Mouse (Mus musculus) E14TG2a.4 (cell line): ENCODE measurements around the gene Kcnd3.

Experiments
- H3K27me3 ChIP-seq: 2 replicates; pipeline ENCODE4 v1.6.1; 2014; ENCODE audit warnings: low read length, control low read depth; ENCODE audit not compliant: insufficient read depth
- H3K36me3 ChIP-seq: 2 replicates; pipeline ENCODE4 v1.6.1; 2014; ENCODE audit warnings: low read length, control low read depth; ENCODE audit not compliant: insufficient read depth
- H3K4me1 ChIP-seq: replicated peaks from 2 replicates; pipeline ENCODE4 v1.6.1; 2014; ENCODE audit warnings: low read depth, low read length, control low read depth
- H3K4me3 ChIP-seq: replicated peaks from 2 replicates; pipeline ENCODE4 v1.5.1; 2014; ENCODE audit warnings: mild to moderate bottlenecking, low read length
- H3K9me3 ChIP-seq: 2 replicates; pipeline ENCODE4 v1.6.1; 2014; ENCODE audit warnings: low read length, control low read depth
- CTCF ChIP-seq: conservative IDR thresholded peaks from 2 replicates; pipeline ENCODE4 v1.5.1; 2014; ENCODE audit warnings: low read length
- NANOG ChIP-seq: IDR thresholded peaks from 2 replicates; pipeline ENCODE4 v1.6.1; 2014; ENCODE audit warnings: borderline replicate concordance, low read length, mixed read lengths
- POU5F1 ChIP-seq: IDR thresholded peaks from 2 replicates; pipeline ENCODE4 v1.6.1; 2014; ENCODE audit warnings: low read length, borderline replicate concordance

Gene Kcnd3

DNA sequence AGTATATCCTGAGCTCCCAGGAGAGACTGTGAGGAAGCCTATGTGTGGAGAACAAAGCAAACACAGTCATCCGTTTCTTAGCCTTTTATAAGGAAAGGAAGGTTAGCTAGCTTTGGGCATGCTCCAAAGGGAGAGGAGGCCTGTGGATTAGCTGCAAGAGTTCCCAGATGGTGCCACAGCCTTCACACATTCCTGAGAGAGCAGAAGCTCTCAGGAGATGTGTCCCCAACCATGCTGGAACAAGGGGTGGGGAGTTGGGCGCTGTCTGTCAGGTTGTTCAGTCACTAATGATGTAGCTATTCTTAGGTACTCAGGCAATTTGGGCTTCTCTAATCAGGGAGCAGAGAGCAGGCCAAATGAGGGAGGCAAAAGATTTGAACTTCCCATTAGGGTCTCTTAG is 140.1 kb downstream of the Kcnd3 start:
- Histone ChIP-seq H3K27me3 (no peaks in the 10 kb centered on the region), H3K4me3 (no peak overlapping the region), H3K9me3 (peaks cover 15% of the 10 kb centered on the region; the same call in 1 of the 2 replicates), H3K36me3 (no peaks in the 10 kb centered on the region), H3K4me1 (no peaks in the 10 kb centered on the region)
- TF ChIP-seq NANOG = no peak
- TF ChIP-seq POU5F1 = no peak
- no peak for TF ChIP-seq CTCF

- Histone ChIP-seq H3K4me3 (no peak overlapping the region), H3K9me3 (no peaks in the 10 kb centered on the region), H3K27me3 (peaks cover 4% of the 10 kb centered on the region; the same call in 1 of the 2 replicates), H3K36me3 (no peaks in the 10 kb centered on the region), H3K4me1 (no peaks in the 10 kb centered on the region)
- TF ChIP-seq NANOG = no peak
- no peak for TF ChIP-seq POU5F1
- TF ChIP-seq CTCF = no peak
Measured at GRCm38 (mm10) chr3:105600483-105600882, 148.4 kb downstream of the Kcnd3 start.

GRCm38 (mm10) chr3:105602966-105603365 is 150.8 kb downstream of the Kcnd3 start:
- H3K9me3 ChIP-seq = no peaks in the 10 kb centered on the region
- TF ChIP-seq POU5F1 (no peak), CTCF (no peak), NANOG (no peak)

GRCm38 (mm10) chr3:105605726-105606125 is 153.6 kb downstream of the Kcnd3 start:
- Histone ChIP-seq H3K9me3 (no peaks in the 10 kb centered on the region), H3K27me3 (peaks cover 4% of the 10 kb centered on the region; the same call in 1 of the 2 replicates), H3K4me1 (no peaks in the 10 kb centered on the region), H3K36me3 (no peaks in the 10 kb centered on the region), H3K4me3 (no peak overlapping the region)
- no peak for TF ChIP-seq NANOG
- TF ChIP-seq CTCF = no peak
- TF ChIP-seq POU5F1 = no peak

More at GRCm38 (mm10) chr3:105602966-105603365, 150.8 kb downstream of the Kcnd3 start:
- no peaks in the 10 kb centered on the region for H3K4me1 ChIP-seq
- H3K27me3 ChIP-seq = peaks cover 4% of the 10 kb centered on the region; the same call in 1 of the 2 replicates
- H3K36me3 ChIP-seq = no peaks in the 10 kb centered on the region
- no peak overlapping the region for H3K4me3 ChIP-seq

GRCm38 (mm10) chr3:105608857-105609256 is 156.7 kb downstream of the Kcnd3 start:
- no peak for TF ChIP-seq CTCF
- Histone ChIP-seq H3K4me3 (no peak overlapping the region), H3K4me1 (no peaks in the 10 kb centered on the region), H3K9me3 (no peaks in the 10 kb centered on the region), H3K27me3 (0 out of 2 replicates have a peak, but pooled peaks cover 2% of the 10 kb centered on the region), H3K36me3 (no peaks in the 10 kb centered on the region)

GRCm38 (mm10) chr3:105611531-105612422 is 159.6 kb downstream of the Kcnd3 start:
- no peaks in the 10 kb centered on the region for H3K4me1 ChIP-seq
- no peaks in the 10 kb centered on the region for H3K36me3 ChIP-seq
- no peak for TF ChIP-seq CTCF
- no peak for TF ChIP-seq NANOG
- TF ChIP-seq POU5F1 = no peak
- no peaks in the 10 kb centered on the region for H3K27me3 ChIP-seq
- H3K9me3 ChIP-seq = no peaks in the 10 kb centered on the region
- H3K4me3 ChIP-seq = no peak overlapping the region

- TF ChIP-seq NANOG (no peak), POU5F1 (no peak), CTCF (no peak)
Measured at GRCm38 (mm10) chr3:105612423-105612814, 160.3 kb downstream of the Kcnd3 start.

GRCm38 (mm10) chr3:105616861-105617743 is 165.0 kb downstream of the Kcnd3 start:
- H3K4me3 ChIP-seq = no peak overlapping the region
- no peak for TF ChIP-seq NANOG
- no peak for TF ChIP-seq CTCF
- TF ChIP-seq POU5F1 = no peak
- no peaks in the 10 kb centered on the region for H3K4me1 ChIP-seq
- no peaks in the 10 kb centered on the region for H3K9me3 ChIP-seq
- H3K36me3 ChIP-seq = no peaks in the 10 kb centered on the region
- no peaks in the 10 kb centered on the region for H3K27me3 ChIP-seq

More at GRCm38 (mm10) chr3:105612423-105612814, 160.3 kb downstream of the Kcnd3 start:
- Histone ChIP-seq H3K27me3 (no peaks in the 10 kb centered on the region), H3K36me3 (no peaks in the 10 kb centered on the region), H3K4me1 (no peaks in the 10 kb centered on the region), H3K9me3 (no peaks in the 10 kb centered on the region), H3K4me3 (no peak overlapping the region)

GRCm38 (mm10) chr3:105621154-105621553 is 169.0 kb downstream of the Kcnd3 start:
- TF ChIP-seq CTCF (no peak), POU5F1 (no peak), NANOG (no peak)
- no peaks in the 10 kb centered on the region for H3K9me3 ChIP-seq
- no peaks in the 10 kb centered on the region for H3K4me1 ChIP-seq

More at GRCm38 (mm10) chr3:105621154-105621553, 169.0 kb downstream of the Kcnd3 start:
- Histone ChIP-seq H3K36me3 (no peaks in the 10 kb centered on the region), H3K4me3 (no peak overlapping the region), H3K27me3 (no peaks in the 10 kb centered on the region)
